Comparison of ENCODE assay signal across 19 mouse cellular contexts in genomic region chr10:20929607-20930006, GRCm38 (mm10).
"Had no signal": no experiment of that assay in that cellular context is flagged by ENCODE, and none has a peak within 500 bp of the region (broad histone marks: within the 10 kb centered on the region; RNA-seq: fewer than 3 reads in every experiment).

No protein-coding gene starts in this region.

- H3K4me3 ChIP-seq: limb, embryonic 15.5 days; liver, embryonic 12.5 days; lung, embryonic 15.5 days; midbrain, embryonic 10.5 days; midbrain, embryonic 12.5 days; myocyte; neural tube, embryonic 13.5 days; neural tube, embryonic 15.5 days had no signal

- H3K36me3 ChIP-seq: limb, embryonic 15.5 days; liver, embryonic 12.5 days; lung, embryonic 15.5 days; midbrain, embryonic 10.5 days; midbrain, embryonic 12.5 days; neural tube, embryonic 13.5 days; neural tube, embryonic 15.5 days had no signal

- H3K27me3 ChIP-seq: lung, embryonic 15.5 days; midbrain, embryonic 12.5 days; neural tube, embryonic 13.5 days; neural tube, embryonic 15.5 days had no signal

- DNase-seq: midbrain, embryonic 14.5 days; retina, postnatal 1 day; right cerebral cortex, adult 18-20 months; right cerebral cortex, postnatal 25 days; right cerebral cortex, postnatal 4 days; spleen, adult 18-20 months; thymus, adult 18-20 months; thymus, postnatal 25 days; thymus, postnatal 4 days had no signal

- H3K9me3 ChIP-seq: limb, embryonic 15.5 days; liver, embryonic 12.5 days; lung, embryonic 15.5 days; midbrain, embryonic 10.5 days; midbrain, embryonic 12.5 days; neural tube, embryonic 13.5 days; neural tube, embryonic 15.5 days had no signal

- H3K4me1 ChIP-seq: limb, embryonic 15.5 days; liver, embryonic 12.5 days; lung, embryonic 15.5 days; midbrain, embryonic 10.5 days; midbrain, embryonic 12.5 days; neural tube, embryonic 13.5 days; neural tube, embryonic 15.5 days had no signal

- H3K9ac ChIP-seq: limb, embryonic 15.5 days; liver, embryonic 12.5 days; liver, embryonic 14.5 days; lung, embryonic 15.5 days; midbrain, embryonic 12.5 days; neural tube, embryonic 13.5 days; neural tube, embryonic 15.5 days had no signal

- H3K27ac ChIP-seq: limb, embryonic 15.5 days; liver, embryonic 12.5 days; liver, embryonic 14.5 days; lung, embryonic 15.5 days; midbrain, embryonic 10.5 days; midbrain, embryonic 12.5 days; neural tube, embryonic 13.5 days; neural tube, embryonic 15.5 days had no signal

- H3K4me2 ChIP-seq: limb, embryonic 15.5 days; liver, embryonic 12.5 days; lung, embryonic 15.5 days; midbrain, embryonic 12.5 days; neural tube, embryonic 13.5 days; neural tube, embryonic 15.5 days had no signal

- ATAC-seq: liver, embryonic 12.5 days; midbrain, embryonic 16.5 days had no signal
